Mouse (Mus musculus): ENCODE results near the gene Pafah1b1. TPM values are rescaled to one million over a fixed set of nuclear protein-coding genes. Genes with fewer than 3 reads are reported as not detected.

Pafah1b1 gene
- polyA plus RNA-seq, 1 experiment from 2014 or later, result 64.1 TPM

DNA sequence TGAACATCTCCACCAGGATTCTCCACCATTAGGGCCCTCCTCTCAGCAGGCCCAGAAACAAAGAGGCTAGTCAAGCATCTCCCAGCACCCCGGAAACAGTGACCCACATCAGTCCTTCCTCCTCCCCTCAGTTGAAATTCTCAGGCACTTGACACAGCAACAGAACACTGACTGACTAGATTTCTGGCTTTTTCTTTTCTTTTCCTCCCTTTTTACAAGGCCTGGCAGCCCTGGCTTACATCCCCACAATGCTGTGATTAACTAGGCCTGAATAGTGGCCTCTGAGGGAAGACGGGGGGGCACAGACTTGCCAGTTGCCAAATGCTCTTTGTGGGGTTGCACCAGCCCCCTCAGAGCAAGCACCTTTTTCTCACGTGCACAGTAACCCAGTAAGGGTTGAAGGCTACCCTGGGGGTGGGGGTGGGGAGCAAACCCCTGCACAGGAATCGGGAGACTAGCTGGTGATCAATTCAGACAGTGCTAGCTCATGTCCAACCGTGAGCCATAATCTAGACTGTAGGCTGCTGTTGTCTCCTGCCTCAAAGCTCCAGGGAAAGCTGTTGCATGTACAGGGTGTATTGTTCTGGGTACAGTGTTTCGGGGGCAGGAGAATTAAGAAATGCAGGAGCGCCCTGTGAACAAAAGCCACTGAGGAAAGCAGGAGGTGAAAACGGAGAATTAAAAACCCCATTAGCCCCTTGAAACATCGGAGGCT is 27.0 kb upstream of the Pafah1b1 start:
- no peaks in the 10 kb centered on the region for H3K9me3 ChIP-seq
- no peak for ATAC-seq (ENCODE audit: insufficient number of reproducible peaks, insufficient read depth, low FRiP score, low TSS enrichment)
- H3K9ac ChIP-seq, result no peak overlapping the region

DNA sequence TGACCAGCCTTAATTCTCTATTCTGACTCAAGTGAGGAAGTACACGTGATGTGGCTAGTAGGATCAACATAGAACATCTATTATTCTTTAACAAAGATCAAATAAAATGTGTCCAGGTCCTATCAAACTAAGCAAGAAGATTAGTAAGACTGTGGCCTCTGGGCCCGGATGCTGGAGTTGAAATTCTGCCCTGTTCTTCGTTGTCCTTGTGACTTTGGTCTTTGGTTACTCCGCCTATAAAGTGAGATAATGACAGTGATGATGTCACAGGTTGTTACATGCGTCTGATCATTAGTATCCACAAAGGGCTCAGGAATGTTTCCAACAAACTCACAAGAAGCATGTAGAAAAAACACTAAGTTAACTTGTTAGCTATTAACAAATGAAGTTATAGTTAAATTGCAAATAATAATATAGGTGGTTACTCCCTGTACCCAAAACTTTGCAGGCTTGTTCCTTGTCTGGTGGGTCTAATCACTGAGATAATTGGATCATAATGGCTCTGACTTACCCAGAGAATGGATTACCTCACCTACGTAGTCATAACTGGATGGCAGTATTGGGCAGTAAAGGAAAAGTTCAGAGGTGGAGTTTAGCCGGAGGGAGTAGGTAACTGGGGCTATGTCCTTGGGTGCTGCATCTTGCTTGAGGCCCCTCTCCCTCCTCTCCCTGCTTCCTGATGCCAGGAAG is 26.3 kb upstream of the Pafah1b1 start:
- no peak overlapping the region for H3K27ac ChIP-seq
- no peak overlapping the region for H3K9ac ChIP-seq
- H3K36me3 ChIP-seq, result no peaks in the 10 kb centered on the region
- no peak overlapping the region for H3K4me2 ChIP-seq (replicated peaks)
- no peaks in the 10 kb centered on the region; the same call in 1 of the 2 replicates for H3K4me1 ChIP-seq
- no peak for ATAC-seq (ENCODE audit: insufficient number of reproducible peaks, insufficient read depth, low FRiP score, low TSS enrichment)
- no peaks in the 10 kb centered on the region for H3K27me3 ChIP-seq
- no peaks in the 10 kb centered on the region for H3K9me3 ChIP-seq
- no peak overlapping the region for H3K4me3 ChIP-seq
- 76% methylated on average over 7 of the region's 7 CpGs for WGBS

More for the DNA sequence above, 27.0 kb upstream of the Pafah1b1 start:
- H3K27ac ChIP-seq, result no peak overlapping the region
- WGBS, result 53% methylated on average over 9 of the region's 9 CpGs
- H3K4me2 ChIP-seq (replicated peaks), result no peak overlapping the region
- H3K27me3 ChIP-seq, result no peaks in the 10 kb centered on the region
- H3K4me3 ChIP-seq, result no peak overlapping the region
- H3K36me3 ChIP-seq, result no peaks in the 10 kb centered on the region
- H3K4me1 ChIP-seq, result no peaks in the 10 kb centered on the region; the same call in 1 of the 2 replicates

DNA sequence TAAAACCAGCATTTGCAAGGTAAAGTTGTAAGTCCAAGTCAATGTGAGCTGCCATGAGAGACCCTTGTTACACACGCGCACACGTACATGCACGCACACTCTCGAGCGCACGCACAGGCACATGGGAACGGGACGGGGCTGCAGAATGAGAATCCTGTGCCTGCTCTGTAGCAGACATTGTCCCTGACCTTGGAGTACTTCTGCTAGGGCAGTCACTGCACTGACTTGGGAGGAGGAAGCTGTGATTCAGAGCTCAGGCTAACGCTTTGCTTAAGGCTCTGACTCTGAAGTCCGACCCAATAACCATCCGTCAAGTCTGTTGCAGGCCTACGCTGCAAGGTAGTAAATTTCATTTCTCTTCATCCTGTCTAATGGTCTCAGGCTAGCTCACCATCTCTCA is 24.8 kb upstream of the Pafah1b1 start:
- Histone ChIP-seq H3K27me3 (no peaks in the 10 kb centered on the region), H3K9me3 (no peaks in the 10 kb centered on the region), H3K4me2 (replicated peaks) (no peak overlapping the region), H3K36me3 (no peaks in the 10 kb centered on the region), H3K4me3 (no peak overlapping the region), H3K4me1 (no peaks in the 10 kb centered on the region; the same call in 1 of the 2 replicates), H3K27ac (no peak overlapping the region), H3K9ac (no peak overlapping the region)
- 89% methylated on average over 13 of the region's 13 CpGs for WGBS
- no peak for ATAC-seq (ENCODE audit: insufficient number of reproducible peaks, insufficient read depth, low FRiP score, low TSS enrichment)

DNA sequence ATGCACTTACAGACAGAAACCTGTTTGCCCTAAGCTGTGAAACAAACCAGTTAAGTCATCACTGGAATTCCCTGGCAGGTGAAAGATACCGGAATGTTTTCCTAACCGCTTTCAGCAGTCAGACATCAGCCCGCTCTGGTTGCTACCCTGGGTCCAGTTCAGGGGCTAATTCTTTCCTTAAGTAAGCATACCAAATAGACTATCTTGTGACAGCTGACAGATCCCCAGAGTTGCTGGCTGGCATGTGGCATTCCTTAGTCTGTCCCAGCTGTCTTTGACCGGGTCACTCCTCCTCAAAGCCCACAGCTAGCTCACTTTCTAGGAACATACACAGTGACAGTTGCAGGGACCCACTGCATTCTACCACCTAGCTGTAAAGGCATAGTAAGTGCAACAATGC is 23.6 kb upstream of the Pafah1b1 start:
- Histone ChIP-seq H3K4me3 (no peak overlapping the region), H3K9me3 (no peaks in the 10 kb centered on the region), H3K36me3 (no peaks in the 10 kb centered on the region), H3K4me1 (no peaks in the 10 kb centered on the region; the same call in 1 of the 2 replicates), H3K27me3 (no peaks in the 10 kb centered on the region), H3K9ac (no peak overlapping the region), H3K27ac (no peak overlapping the region), H3K4me2 (replicated peaks) (no peak overlapping the region)
- ATAC-seq (ENCODE audit: insufficient number of reproducible peaks, insufficient read depth, low FRiP score, low TSS enrichment), result no peak
- WGBS, result 27% methylated on average over 4 of the region's 4 CpGs

DNA sequence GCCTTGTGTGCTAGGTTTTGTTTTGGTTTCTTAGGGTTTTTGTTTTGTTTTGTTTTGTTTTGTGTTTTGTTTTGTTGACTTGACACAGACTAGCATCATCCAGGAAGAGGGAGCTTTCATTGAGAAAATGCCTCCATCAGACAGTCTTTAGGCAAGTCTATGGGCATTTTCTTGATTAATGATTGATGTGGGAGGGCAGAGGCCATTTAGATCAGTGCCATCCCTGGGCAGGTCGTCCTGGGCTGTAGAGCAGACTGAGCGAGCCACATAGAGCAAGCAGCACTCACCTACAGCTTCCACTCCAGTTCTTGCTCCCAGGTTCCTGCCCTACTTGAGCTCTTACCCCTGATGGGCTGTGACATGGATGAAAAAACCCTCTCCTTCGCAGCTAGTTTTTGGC is 13.4 kb upstream of the Pafah1b1 start:
- H3K36me3 ChIP-seq, result no peaks in the 10 kb centered on the region
- H3K27me3 ChIP-seq, result no peaks in the 10 kb centered on the region
- H3K4me2 ChIP-seq (replicated peaks), result no peak overlapping the region
- no peak for ATAC-seq (ENCODE audit: insufficient number of reproducible peaks, insufficient read depth, low FRiP score, low TSS enrichment)
- H3K9me3 ChIP-seq, result no peaks in the 10 kb centered on the region
- H3K4me1 ChIP-seq, result no peaks in the 10 kb centered on the region
- H3K27ac ChIP-seq, result no peak overlapping the region
- H3K4me3 ChIP-seq, result no peak overlapping the region
- 59% methylated on average over 3 of the region's 3 CpGs for WGBS
- H3K9ac ChIP-seq, result no peak overlapping the region

DNA sequence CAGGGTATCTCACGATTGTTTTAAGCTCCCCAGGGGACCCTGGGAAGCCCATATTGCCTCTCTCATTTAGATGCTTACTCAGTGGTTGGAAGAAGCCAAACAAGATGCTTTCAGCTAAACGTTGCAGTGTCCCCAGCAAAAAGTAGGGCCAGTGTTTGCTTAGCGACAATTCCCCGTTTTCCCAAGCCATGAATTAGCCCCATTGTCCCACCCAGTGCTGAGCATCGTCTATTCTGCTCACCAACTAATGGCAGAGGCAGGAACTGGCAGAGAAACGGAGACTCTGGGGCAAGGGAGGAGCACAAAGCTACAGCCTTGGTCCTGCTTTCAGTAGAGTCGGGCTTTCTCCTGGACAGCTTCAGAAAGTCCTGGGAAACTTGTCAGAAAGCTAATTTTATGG is 10.4 kb upstream of the Pafah1b1 start:
- H3K27ac ChIP-seq, result no peak overlapping the region
- no peak overlapping the region for H3K4me3 ChIP-seq
- no peaks in the 10 kb centered on the region for H3K27me3 ChIP-seq
- no peaks in the 10 kb centered on the region for H3K36me3 ChIP-seq
- no peak for ATAC-seq (ENCODE audit: insufficient number of reproducible peaks, insufficient read depth, low FRiP score, low TSS enrichment)
- no peaks in the 10 kb centered on the region for H3K4me1 ChIP-seq
- no peaks in the 10 kb centered on the region for H3K9me3 ChIP-seq
- WGBS, result 13% methylated on average over 7 of the region's 7 CpGs
- no peak overlapping the region for H3K9ac ChIP-seq
- H3K4me2 ChIP-seq (replicated peaks), result no peak overlapping the region

DNA sequence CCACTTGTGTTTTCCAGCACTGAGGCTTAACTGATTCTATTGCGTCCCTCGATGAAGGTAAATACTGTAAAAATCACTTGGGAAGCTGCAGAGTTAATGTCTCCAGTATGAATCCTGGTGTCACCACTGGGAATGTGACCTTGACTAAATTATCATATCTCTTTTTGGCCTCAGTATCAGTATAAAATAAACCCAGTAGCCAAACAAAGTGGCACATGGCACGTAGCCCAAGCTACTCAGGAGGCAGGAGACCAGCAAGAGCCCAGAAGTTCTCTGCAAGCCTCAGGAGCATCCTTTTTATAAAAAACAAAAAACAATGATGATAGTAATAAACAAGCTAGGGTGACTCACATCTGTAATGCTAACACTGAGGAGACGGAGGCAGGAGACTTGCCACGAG is 711 bp upstream of the Pafah1b1 start:
- no peak overlapping the region for H3K4me3 ChIP-seq
- 62% methylated on average over 5 of the region's 5 CpGs for WGBS
- no peaks in the 10 kb centered on the region for H3K27me3 ChIP-seq
- H3K9ac ChIP-seq, result peak overlapping the region; percentile 36; the same call in 1 of the 2 replicates
- H3K36me3 ChIP-seq, result no peaks in the 10 kb centered on the region
- H3K9me3 ChIP-seq, result no peaks in the 10 kb centered on the region
- peak overlapping the region; percentile 71; the same call in 1 of the 2 replicates for H3K4me2 ChIP-seq (replicated peaks)
- no peak overlapping the region for H3K27ac ChIP-seq
- ATAC-seq (ENCODE audit: insufficient number of reproducible peaks, insufficient read depth, low FRiP score, low TSS enrichment), result no peak
- peaks cover 13% of the 10 kb centered on the region; the same call in 1 of the 2 replicates for H3K4me1 ChIP-seq

DNA sequence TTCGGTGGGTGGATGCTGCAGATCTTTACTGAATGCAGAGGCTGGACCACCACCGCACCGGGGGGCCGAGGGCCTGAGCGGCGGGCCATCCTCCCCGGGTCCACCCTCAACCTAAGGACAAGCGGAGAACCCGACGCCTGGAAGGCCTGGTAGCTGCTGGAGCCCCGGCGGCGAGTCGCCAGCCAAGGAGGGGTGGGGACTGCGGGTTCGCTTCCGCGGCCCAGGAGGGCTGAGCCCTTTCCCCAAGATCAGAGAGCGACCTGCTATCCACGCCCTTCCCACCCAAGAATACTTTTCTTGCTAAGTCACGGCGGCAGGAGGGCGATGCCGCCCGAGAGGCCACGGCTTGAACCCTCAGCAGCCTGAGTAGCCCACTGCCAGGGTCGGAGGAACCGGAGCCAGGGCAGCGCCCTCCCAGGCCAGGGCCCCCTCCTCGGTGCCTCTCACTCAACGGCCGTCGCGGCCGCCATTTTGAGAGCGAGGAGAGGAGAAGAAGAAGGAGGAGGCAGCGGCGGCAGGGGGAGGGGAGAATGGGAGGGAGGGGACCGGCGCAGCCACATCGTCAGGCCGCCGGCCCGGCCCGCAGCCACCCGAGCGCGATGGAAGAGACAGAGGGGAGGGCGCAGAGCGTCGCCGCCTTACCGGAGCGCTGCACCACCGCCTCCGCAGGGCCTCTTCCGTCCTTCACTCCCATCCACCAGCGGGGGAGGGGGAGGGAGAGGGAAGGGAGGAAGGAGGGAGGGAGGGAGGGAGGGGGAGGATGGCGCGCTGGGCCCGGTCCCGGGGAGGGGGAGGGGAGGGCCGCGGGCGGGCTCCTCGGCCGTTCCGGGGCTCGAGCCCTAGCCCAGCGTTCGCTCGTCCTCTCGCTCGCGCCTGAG is 874 bp downstream of the Pafah1b1 start:
- under 1% methylated on average over 41 of the region's 75 CpGs for WGBS
- Histone ChIP-seq H3K9ac (peak overlapping the region; percentile 99), H3K4me2 (replicated peaks) (peak overlapping the region; percentile 71), H3K4me3 (peak overlapping the region; percentile 99), H3K36me3 (no peaks in the 10 kb centered on the region), H3K27me3 (no peaks in the 10 kb centered on the region), H3K9me3 (no peaks in the 10 kb centered on the region), H3K4me1 (peaks cover 13% of the 10 kb centered on the region; the same call in 1 of the 2 replicates), H3K27ac (peak overlapping the region; percentile 99)
- ATAC-seq (ENCODE audit: insufficient number of reproducible peaks, insufficient read depth, low FRiP score, low TSS enrichment), result peak; percentile 84

DNA sequence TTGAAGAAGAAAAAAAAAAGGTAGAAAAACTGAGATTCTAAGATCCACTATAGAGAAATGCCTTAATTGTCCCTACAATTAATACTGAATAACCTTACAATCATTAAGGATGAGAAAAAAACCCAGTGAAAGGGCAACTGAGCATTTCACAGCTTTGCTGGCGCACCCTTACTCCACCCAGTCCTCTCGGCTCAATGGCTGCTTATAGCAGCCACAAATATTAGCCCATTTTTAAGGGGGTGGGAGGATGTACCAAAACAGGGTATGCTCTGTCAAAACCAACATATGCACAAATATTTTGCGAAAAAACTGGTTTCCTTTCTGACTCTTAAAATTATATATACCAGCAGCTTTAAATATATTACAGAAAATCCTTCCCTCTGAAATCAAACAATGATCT is 2.5 kb downstream of the Pafah1b1 start:
- Histone ChIP-seq H3K27me3 (no peaks in the 10 kb centered on the region), H3K4me2 (replicated peaks) (peak overlapping the region; percentile 51), H3K4me1 (peaks cover 13% of the 10 kb centered on the region; the same call in 1 of the 2 replicates), H3K27ac (no peak overlapping the region), H3K36me3 (no peaks in the 10 kb centered on the region), H3K4me3 (peak overlapping the region; percentile 25), H3K9ac (no peak overlapping the region), H3K9me3 (no peaks in the 10 kb centered on the region)
- no peak for ATAC-seq (ENCODE audit: insufficient number of reproducible peaks, insufficient read depth, low FRiP score, low TSS enrichment)
- WGBS, result 56% methylated on average over 3 of the region's 3 CpGs

DNA sequence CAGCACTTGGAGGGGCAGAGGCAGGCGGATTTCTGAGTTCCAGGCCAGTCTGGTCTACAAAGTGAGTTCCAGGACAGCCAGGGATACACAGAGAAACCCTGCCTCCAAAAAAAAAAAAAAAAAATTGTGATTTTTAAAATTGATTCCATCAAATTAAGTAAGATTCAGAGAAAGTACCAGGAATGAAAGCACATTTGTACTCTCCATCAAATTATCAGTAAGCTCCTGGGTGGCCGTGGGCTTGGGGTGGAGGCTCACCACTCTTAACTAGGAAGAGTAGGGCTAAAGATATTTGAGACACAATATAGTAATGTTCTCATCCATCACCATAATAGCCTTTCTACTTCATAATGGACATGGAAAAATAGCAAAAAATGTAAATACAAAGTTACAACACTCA is 3.3 kb downstream of the Pafah1b1 start:
- 79% methylated on average over 2 of the region's 2 CpGs for WGBS
- Histone ChIP-seq H3K9me3 (no peaks in the 10 kb centered on the region), H3K4me3 (no peak overlapping the region), H3K4me1 (peaks cover 13% of the 10 kb centered on the region; the same call in 1 of the 2 replicates), H3K36me3 (no peaks in the 10 kb centered on the region), H3K4me2 (replicated peaks) (0 out of 2 replicates have a peak overlapping the region, but pooled peaks have one; percentile 19), H3K9ac (no peak overlapping the region), H3K27ac (no peak overlapping the region), H3K27me3 (no peaks in the 10 kb centered on the region)
- no peak for ATAC-seq (ENCODE audit: insufficient number of reproducible peaks, insufficient read depth, low FRiP score, low TSS enrichment)

DNA sequence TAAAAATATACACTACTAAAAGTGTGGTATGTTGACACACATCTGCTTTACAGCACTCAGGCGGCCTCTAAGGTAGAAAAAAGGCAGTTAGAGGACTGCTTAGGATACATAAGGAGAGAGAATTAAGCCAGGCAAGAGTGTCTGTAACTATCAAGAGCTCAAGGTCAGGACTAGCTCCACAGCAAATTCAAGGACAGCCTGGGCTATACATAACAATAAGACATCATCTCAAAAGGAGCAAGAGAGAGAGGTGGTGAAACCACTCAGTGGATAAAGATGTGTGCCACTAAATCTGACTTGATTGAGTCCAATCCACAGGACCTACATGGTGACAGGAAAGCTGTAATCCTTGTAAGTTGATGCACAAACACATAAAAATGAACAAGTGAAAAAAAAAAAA is 3.8 kb downstream of the Pafah1b1 start:
- H3K27ac ChIP-seq, result no peak overlapping the region
- no peak overlapping the region for H3K9ac ChIP-seq
- H3K4me1 ChIP-seq, result peaks cover 13% of the 10 kb centered on the region; the same call in 1 of the 2 replicates
- H3K4me3 ChIP-seq, result no peak overlapping the region
- peak overlapping the region; percentile 5; the same call in 1 of the 2 replicates for H3K4me2 ChIP-seq (replicated peaks)
- no peaks in the 10 kb centered on the region for H3K9me3 ChIP-seq
- 61% methylated on average over 1 of the region's 1 CpGs for WGBS
- no peak for ATAC-seq (ENCODE audit: insufficient number of reproducible peaks, insufficient read depth, low FRiP score, low TSS enrichment)
- H3K36me3 ChIP-seq, result no peaks in the 10 kb centered on the region
- H3K27me3 ChIP-seq, result no peaks in the 10 kb centered on the region
